In genomic region chrX:105921421-105921820, GRCm38 (mm10) we compare ENCODE assay signal across 9 mouse cellular contexts. TPM values are rescaled to one million over a fixed set of nuclear protein-coding genes. Genes with fewer than 3 reads are reported as not detected.
DNase-seq lines count a peak whose midpoint lies in the region; ATAC-seq and TF ChIP-seq lines count a peak whose summit lies in the region.
"Had no signal": no experiment of that assay in that cellular context is flagged by ENCODE, and none has a peak within 500 bp of the region (broad histone marks: within the 10 kb centered on the region; RNA-seq: fewer than 3 reads in every experiment).

No protein-coding gene starts in this region.

- H3K4me3 ChIP-seq in intestine, postnatal 0 days (ENCODE audit: low read depth, low read length), result no peak overlapping the region
- H3K4me3 ChIP-seq in intestine, embryonic 16.5 days (ENCODE audit: low read length), result no peak overlapping the region
- H3K4me3 ChIP-seq: midbrain, embryonic 12.5 days had no signal

- ATAC-seq in intestine, postnatal 0 days, result no peak
- no peak for ATAC-seq in intestine, embryonic 16.5 days

- TF ChIP-seq CTCF in intestine, postnatal 0 days (IDR thresholded peaks at IDR 0.05; ENCODE audit: low read depth), result peak; percentile 61

- no peak overlapping the region for H3K4me2 ChIP-seq in intestine, postnatal 0 days (replicated peaks; ENCODE audit: low read depth)
- H3K4me2 ChIP-seq in intestine, embryonic 16.5 days (ENCODE audit: low read depth, low read length), result no peak overlapping the region
- H3K4me2 ChIP-seq: midbrain, embryonic 12.5 days had no signal

- no peaks in the 10 kb centered on the region for H3K27me3 ChIP-seq in intestine, postnatal 0 days (replicated peaks; ENCODE audit: control insufficient read depth, insufficient read depth, low read length)
- H3K27me3 ChIP-seq in intestine, embryonic 16.5 days (replicated peaks; ENCODE audit: control insufficient read depth, insufficient read depth, low read length), result no peaks in the 10 kb centered on the region
- H3K27me3 ChIP-seq: midbrain, embryonic 12.5 days had no signal

- WGBS in intestine, postnatal 0 days, result 95% methylated on average over 2 of the region's 2 CpGs
- whole genome bisulfite sequencing in intestine, embryonic 16.5 days, result 88% methylated on average over 2 of the region's 2 CpGs

- H3K27ac ChIP-seq in intestine, postnatal 0 days (ENCODE audit: low read depth, low read length), result no peak overlapping the region
- H3K27ac ChIP-seq in intestine, embryonic 16.5 days (ENCODE audit: low read length), result no peak overlapping the region
- H3K27ac ChIP-seq: midbrain, embryonic 12.5 days had no signal

- H3K9me3 ChIP-seq in intestine, postnatal 0 days (ENCODE audit: control insufficient read depth), result no peaks in the 10 kb centered on the region
- H3K9me3 ChIP-seq in intestine, embryonic 16.5 days (ENCODE audit: control insufficient read depth, low read length), result no peaks in the 10 kb centered on the region
- H3K9me3 ChIP-seq: midbrain, embryonic 12.5 days had no signal

- DNase-seq in CD4-positive helper T cell, adult 2 months (ENCODE audit: low read depth, low spot score), result peak; percentile 63
- DNase-seq in T-cell, adult 2 months (ENCODE audit: low spot score), result peak; percentile 51
- peak; percentile 28 for DNase-seq in lung, postnatal 10 days
- DNase-seq in thymus, postnatal 14 days, result peak; percentile 58
- no peak for DNase-seq in frontal cortex, postnatal 14 days (ENCODE audit: low spot score in 2 of 2)
- no peak for DNase-seq in neural tube, embryonic 10.5 days (ENCODE audit: extremely low spot score, low spot score)

- H3K9ac ChIP-seq in intestine, postnatal 0 days (ENCODE audit: low read depth, low read length), result no peak overlapping the region
- H3K9ac ChIP-seq in intestine, embryonic 16.5 days (ENCODE audit: low read depth, low read length), result no peak overlapping the region
- H3K9ac ChIP-seq: midbrain, embryonic 12.5 days had no signal

- no peaks in the 10 kb centered on the region for H3K4me1 ChIP-seq in intestine, postnatal 0 days (replicated peaks; ENCODE audit: control insufficient read depth, insufficient read depth, low read length)
- H3K4me1 ChIP-seq in intestine, embryonic 16.5 days (ENCODE audit: control insufficient read depth, insufficient read depth, low read length), result no peaks in the 10 kb centered on the region
- H3K4me1 ChIP-seq: midbrain, embryonic 12.5 days had no signal

- H3K36me3 ChIP-seq in intestine, postnatal 0 days (ENCODE audit: control insufficient read depth, insufficient read depth), result no peaks in the 10 kb centered on the region
- H3K36me3 ChIP-seq in intestine, embryonic 16.5 days (ENCODE audit: control insufficient read depth, insufficient read depth, low read length), result no peaks in the 10 kb centered on the region
- H3K36me3 ChIP-seq: midbrain, embryonic 12.5 days had no signal

RNA-seq across cellular contexts. Expression of gene Atrx, which starts 7.8 kb away (rescaled TPM):
- 39.9 and 48.9 TPM in 2 replicates for polyA plus RNA-seq in intestine, postnatal 0 days (2015; fragmentation: Nextera tagmentation; extraction: Ambion mirVana)
- polyA plus RNA-seq in intestine, embryonic 16.5 days (2015; fragmentation: Nextera tagmentation; extraction: Ambion mirVana), result 88.2 and 111 TPM in 2 replicates

Comparison
In these comparisons a context has a peak if more than half of its experiments do, and no peak if none do; other contexts are left out.
1. DNase-seq: peak in CD4-positive helper T cell, adult 2 months (single experiment), T-cell, adult 2 months (single experiment), lung, postnatal 10 days (single experiment) and thymus, postnatal 14 days (single experiment); none in frontal cortex, postnatal 14 days (0 of 2) and neural tube, embryonic 10.5 days (single experiment).